Mouse (Mus musculus) hindbrain, embryonic 14.5 days (tissue): ENCODE results near the gene Gipc2. TPM values are rescaled to one million over a fixed set of nuclear protein-coding genes. Genes with fewer than 3 reads are reported as not detected.

Experiments
- ATAC-seq: fragments of 200-750 bp; cut with Nextera tagmentation; 2 replicates; pipeline ENCODE4 v1.8.0; 2017; ENCODE audit warnings: moderate number of reproducible peaks, mild to moderate bottlenecking, moderate TSS enrichment, moderate library complexity; ENCODE audit not compliant: low FRiP score
- DNase-seq: peaks from one replicate; pipeline ENCODE4 v3.0.0-alpha.2; 2015; ENCODE audit warnings: low spot score
- H3K27ac ChIP-seq: fragments of 300-500 bp; sonication (generic); 2 replicates; pipeline ENCODE4 v1.5.1; 2014; ENCODE audit warnings: mild to moderate bottlenecking, moderate library complexity
- H3K27me3 ChIP-seq: fragments of 300-500 bp; sonication (generic); 2 replicates; pipeline ENCODE4 v1.6.1; 2014; ENCODE audit warnings: mild to moderate bottlenecking, low read length, mixed read lengths; ENCODE audit not compliant: control insufficient read depth, insufficient read depth
- H3K36me3 ChIP-seq: fragments of 300-500 bp; sonication (generic); replicated peaks from 2 replicates; pipeline ENCODE4 v1.6.1; 2014; ENCODE audit not compliant: control insufficient read depth, insufficient read depth
- H3K4me1 ChIP-seq: fragments of 300-500 bp; sonication (generic); replicated peaks from 2 replicates; pipeline ENCODE4 v1.6.1; 2014; ENCODE audit warnings: antibody characterized with exemption, low read length, mixed read lengths; ENCODE audit not compliant: control insufficient read depth, insufficient read depth
- H3K4me2 ChIP-seq: fragments of 300-500 bp; sonication (generic); replicated peaks from 2 replicates; pipeline ENCODE4 v1.6.1; 2014; ENCODE audit warnings: mild to moderate bottlenecking, moderate library complexity
- H3K4me3 ChIP-seq: fragments of 300-500 bp; sonication (generic); replicated peaks from 2 replicates; pipeline ENCODE4 v1.5.1; 2014; ENCODE audit warnings: mild to moderate bottlenecking, low read length
- H3K9ac ChIP-seq: fragments of 300-500 bp; sonication (generic); 2 replicates; pipeline ENCODE4 v1.6.1; 2014
- H3K9me3 ChIP-seq: fragments of 300-500 bp; sonication (generic); 2 replicates; pipeline ENCODE4 v1.6.1; 2016; ENCODE audit warnings: low read length; ENCODE audit not compliant: control insufficient read depth
- WGBS: fragments of 180-500 bp; shearing (Covaris S2); extraction: QIAGEN DNeasy Blood & Tissue Kit; methylation state at CpG from one replicate; pipeline ENCODE4 v1.1.7; 2014; 5-methylcytosine and 5-hydroxymethylcytosine counted together
- polyA plus RNA-seq: library from polyadenylated mRNA; unstranded; fragments of >200 nt; fragmentation: Nextera tagmentation; extraction: Ambion mirVana; gene quantifications from 2 replicates; pipeline ENCODE4 v1.2.1, GENCODE M21; 2014

Gene Gipc2
- polyA plus RNA-seq, 1 experiment from 2014 or later, result 9.2 TPM

GRCm38 (mm10) chr3:152117941-152118340 lies 48.1 kb downstream of the Gipc2 start:
- ATAC-seq, result no peak
- Histone ChIP-seq H3K4me2 (no peak overlapping the region), H3K27ac (no peak overlapping the region), H3K4me3 (no peak overlapping the region), H3K36me3 (no peaks in the 10 kb centered on the region), H3K9ac (no peak overlapping the region), H3K9me3 (no peaks in the 10 kb centered on the region), H3K4me1 (no peaks in the 10 kb centered on the region), H3K27me3 (no peaks in the 10 kb centered on the region)
- WGBS, result 91% methylated on average over 3 of the region's 3 CpGs
- DNase-seq, result no peak

- Histone ChIP-seq H3K9ac (no peak overlapping the region), H3K4me1 (no peaks in the 10 kb centered on the region), H3K4me2 (no peak overlapping the region), H3K9me3 (no peaks in the 10 kb centered on the region), H3K4me3 (no peak overlapping the region), H3K36me3 (no peaks in the 10 kb centered on the region), H3K27me3 (no peaks in the 10 kb centered on the region), H3K27ac (no peak overlapping the region)
- DNase-seq (no peak), ATAC-seq (no peak)
- WGBS, result 93% methylated on average over 3 of the region's 3 CpGs
These were observed 49.9 kb downstream of the Gipc2 start for GRCm38 (mm10) chr3:152116140-152116539.

- no peak overlapping the region for H3K4me2 ChIP-seq
- no peaks in the 10 kb centered on the region for H3K4me1 ChIP-seq
- H3K36me3 ChIP-seq, result no peaks in the 10 kb centered on the region
- no peak overlapping the region for H3K9ac ChIP-seq
- WGBS, result 44% methylated on average over 10 of the region's 10 CpGs
- DNase-seq (peak; percentile 71), ATAC-seq (peak; percentile 54; the same call in 1 of the 2 replicates)
- H3K9me3 ChIP-seq, result no peaks in the 10 kb centered on the region
- peaks cover 7% of the 10 kb centered on the region; the same call in 1 of the 2 replicates for H3K27me3 ChIP-seq
- H3K27ac ChIP-seq, result no peak overlapping the region
- no peak overlapping the region for H3K4me3 ChIP-seq
These were observed 51.2 kb downstream of the Gipc2 start for GRCm38 (mm10) chr3:152114786-152115185.

- no peaks in the 10 kb centered on the region for H3K4me1 ChIP-seq
- DNase-seq (no peak), ATAC-seq (no peak)
- no peaks in the 10 kb centered on the region for H3K36me3 ChIP-seq
- no peaks in the 10 kb centered on the region for H3K9me3 ChIP-seq
- no peak overlapping the region for H3K4me2 ChIP-seq
- H3K4me3 ChIP-seq, result no peak overlapping the region
- WGBS, result 68% methylated on average over 4 of the region's 4 CpGs
- H3K27ac ChIP-seq, result no peak overlapping the region
- H3K27me3 ChIP-seq, result peaks cover 8% of the 10 kb centered on the region; the same call in 1 of the 2 replicates
- no peak overlapping the region for H3K9ac ChIP-seq
These were observed 51.8 kb downstream of the Gipc2 start for GRCm38 (mm10) chr3:152114222-152114621.

- no peak overlapping the region for H3K4me2 ChIP-seq
- H3K9me3 ChIP-seq, result no peaks in the 10 kb centered on the region
- no peak overlapping the region for H3K27ac ChIP-seq
- H3K9ac ChIP-seq, result no peak overlapping the region
- H3K4me3 ChIP-seq, result no peak overlapping the region
- H3K36me3 ChIP-seq, result no peaks in the 10 kb centered on the region
- DNase-seq, result no peak
- no peaks in the 10 kb centered on the region for H3K4me1 ChIP-seq
- no peak for ATAC-seq
- 81% methylated on average over 7 of the region's 7 CpGs for WGBS
- H3K27me3 ChIP-seq, result peaks cover 8% of the 10 kb centered on the region; the same call in 1 of the 2 replicates
These were observed 52.5 kb downstream of the Gipc2 start for GRCm38 (mm10) chr3:152113496-152113895.

GRCm38 (mm10) chr3:152112664-152113063 lies 53.4 kb downstream of the Gipc2 start:
- DNase-seq (no peak), ATAC-seq (no peak)
- H3K4me1 ChIP-seq, result peaks cover 3% of the 10 kb centered on the region
- no peaks in the 10 kb centered on the region for H3K9me3 ChIP-seq
- no peak overlapping the region for H3K9ac ChIP-seq
- H3K27ac ChIP-seq, result no peak overlapping the region
- no peak overlapping the region for H3K4me3 ChIP-seq
- H3K27me3 ChIP-seq, result peaks cover 8% of the 10 kb centered on the region; the same call in 1 of the 2 replicates
- no peak overlapping the region for H3K4me2 ChIP-seq
- 88% methylated on average over 8 of the region's 8 CpGs for WGBS
- no peaks in the 10 kb centered on the region for H3K36me3 ChIP-seq

- Histone ChIP-seq H3K4me3 (no peak overlapping the region), H3K4me1 (peaks cover 6% of the 10 kb centered on the region), H3K9me3 (no peaks in the 10 kb centered on the region), H3K27me3 (peaks cover 8% of the 10 kb centered on the region; the same call in 1 of the 2 replicates), H3K27ac (no peak overlapping the region), H3K4me2 (no peak overlapping the region), H3K36me3 (no peaks in the 10 kb centered on the region), H3K9ac (no peak overlapping the region)
- ATAC-seq (no peak), DNase-seq (no peak)
- 80% methylated on average over 4 of the region's 4 CpGs for WGBS
These were observed 54.5 kb downstream of the Gipc2 start for GRCm38 (mm10) chr3:152111482-152111881.

GRCm38 (mm10) chr3:152111081-152111480 lies 54.9 kb downstream of the Gipc2 start:
- H3K27me3 ChIP-seq, result peaks cover 8% of the 10 kb centered on the region; the same call in 1 of the 2 replicates
- no peak overlapping the region for H3K4me2 ChIP-seq
- no peaks in the 10 kb centered on the region for H3K36me3 ChIP-seq
- DNase-seq (peak; percentile 81), ATAC-seq (0 out of 2 replicates have a peak, but pooled peaks have one; percentile 21)
- 18% methylated on average over 9 of the region's 9 CpGs for WGBS
- no peak overlapping the region for H3K4me3 ChIP-seq
- H3K27ac ChIP-seq, result no peak overlapping the region
- H3K9me3 ChIP-seq, result no peaks in the 10 kb centered on the region
- peaks cover 10% of the 10 kb centered on the region for H3K4me1 ChIP-seq
- H3K9ac ChIP-seq, result no peak overlapping the region

GRCm38 (mm10) chr3:152109260-152109587 lies 56.8 kb downstream of the Gipc2 start:
- Histone ChIP-seq H3K9me3 (no peaks in the 10 kb centered on the region), H3K4me3 (no peak overlapping the region), H3K36me3 (no peaks in the 10 kb centered on the region), H3K9ac (no peak overlapping the region), H3K4me1 (peaks cover 17% of the 10 kb centered on the region), H3K27ac (no peak overlapping the region), H3K4me2 (no peak overlapping the region), H3K27me3 (peaks cover 8% of the 10 kb centered on the region; the same call in 1 of the 2 replicates)
- WGBS, result 49% methylated on average over 7 of the region's 7 CpGs
- ATAC-seq (no peak), DNase-seq (no peak)
